Mouse (Mus musculus) liver, embryonic 13.5 days (tissue): ENCODE results near the gene Med13l. TPM values are rescaled to one million over a fixed set of nuclear protein-coding genes. Genes with fewer than 3 reads are reported as not detected.

Experiments
- ATAC-seq: fragments of 200-750 bp; cut with Nextera tagmentation; 2 replicates; pipeline ENCODE4 v1.8.0; 2017; ENCODE audit warnings: low read depth, mild to moderate bottlenecking, moderate number of reproducible peaks, moderate library complexity
- DNase-seq: peaks from one replicate; pipeline ENCODE4 v3.0.0; 2022
- H3K27ac ChIP-seq: fragments of 300-500 bp; sonication (generic); 2 replicates; pipeline ENCODE4 v1.5.1; 2015; ENCODE audit warnings: moderate library complexity, mild to moderate bottlenecking, inconsistent platforms
- H3K27me3 ChIP-seq: fragments of 300-500 bp; sonication (generic); 2 replicates; pipeline ENCODE4 v1.6.1; 2015; ENCODE audit warnings: mild to moderate bottlenecking, inconsistent platforms
- H3K36me3 ChIP-seq: fragments of 300-500 bp; sonication (generic); 2 replicates; pipeline ENCODE4 v1.6.1; 2015; ENCODE audit warnings: mild to moderate bottlenecking, inconsistent platforms
- H3K4me1 ChIP-seq: fragments of 300-500 bp; sonication (generic); replicated peaks from 2 replicates; pipeline ENCODE4 v1.6.1; 2015; ENCODE audit warnings: inconsistent platforms
- H3K4me2 ChIP-seq: fragments of 300-500 bp; sonication (generic); 2 replicates; pipeline ENCODE4 v1.6.1; 2015; ENCODE audit warnings: inconsistent platforms, mild to moderate bottlenecking, moderate library complexity
- H3K4me3 ChIP-seq: fragments of 300-500 bp; sonication (generic); replicated peaks from 2 replicates; pipeline ENCODE4 v1.5.1; 2015; ENCODE audit warnings: mild to moderate bottlenecking, inconsistent platforms
- H3K9ac ChIP-seq: fragments of 300-500 bp; sonication (generic); 2 replicates; pipeline ENCODE4 v1.6.1; 2015; ENCODE audit warnings: mild to moderate bottlenecking, inconsistent platforms
- H3K9me3 ChIP-seq: fragments of 300-500 bp; sonication (generic); replicated peaks from 2 replicates; pipeline ENCODE4 v1.6.1; 2016; ENCODE audit warnings: inconsistent platforms
- WGBS: fragments of 180-500 bp; shearing (Covaris S2); methylation state at CpG from one replicate; pipeline ENCODE4 v1.1.7; 2015; ENCODE audit not compliant: insufficient replicate concordance; 5-methylcytosine and 5-hydroxymethylcytosine counted together
- polyA plus RNA-seq: library from polyadenylated mRNA; unstranded; fragments of >200 nt; fragmentation: Nextera tagmentation; extraction: Ambion mirVana; gene quantifications from 2 replicates; pipeline ENCODE4 v1.2.1, GENCODE M21; 2015

The Med13l gene
- polyA plus RNA-seq, result 10.1 and 10.2 TPM in 2 replicates

DNA sequence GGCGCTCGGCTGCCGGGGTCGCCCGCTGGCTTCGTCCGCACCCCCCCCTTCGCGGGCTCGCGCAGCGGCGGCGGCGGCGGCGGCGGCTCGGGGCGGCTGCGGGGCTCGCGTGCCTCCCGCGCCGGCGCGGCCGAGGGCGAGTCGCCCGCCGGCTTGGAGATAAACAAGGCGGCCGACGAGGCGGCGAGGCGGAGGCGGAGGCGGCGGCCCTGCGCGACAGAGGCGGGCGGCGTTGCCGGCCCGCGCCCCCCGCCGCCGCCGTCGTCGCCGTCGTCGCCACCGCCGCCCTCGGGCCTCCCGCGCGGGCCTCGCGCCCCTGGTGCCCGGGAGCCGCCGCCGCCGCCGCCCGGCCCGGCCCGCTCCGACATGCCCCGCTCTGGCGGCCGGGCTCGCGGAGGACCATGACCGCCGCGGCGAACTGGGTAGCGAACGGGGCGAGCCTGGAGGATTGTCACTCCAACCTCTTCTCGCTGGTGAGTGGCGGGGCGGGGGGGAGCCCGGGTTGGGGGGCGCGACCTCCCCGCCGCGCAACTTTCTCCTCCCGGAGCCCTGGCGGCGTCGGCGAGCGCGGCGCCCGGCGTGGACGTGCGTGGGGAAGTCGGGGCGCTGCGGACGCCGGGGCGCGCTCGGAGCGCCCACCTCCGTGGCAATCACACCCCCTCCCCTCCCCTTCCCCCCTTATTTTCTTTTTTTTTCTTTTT, at the start of gene Med13l:
TSS of gene Med13l (plus strand) at position 295 of the 701 bp plus-strand sequence.
- H3K4me2 ChIP-seq, result peak within 1 kb of the TSS; percentile 97
- peak; percentile 59 for DNase-seq
- H3K4me1 ChIP-seq, result peaks cover 69% of the 10 kb centered on the region

DNA sequence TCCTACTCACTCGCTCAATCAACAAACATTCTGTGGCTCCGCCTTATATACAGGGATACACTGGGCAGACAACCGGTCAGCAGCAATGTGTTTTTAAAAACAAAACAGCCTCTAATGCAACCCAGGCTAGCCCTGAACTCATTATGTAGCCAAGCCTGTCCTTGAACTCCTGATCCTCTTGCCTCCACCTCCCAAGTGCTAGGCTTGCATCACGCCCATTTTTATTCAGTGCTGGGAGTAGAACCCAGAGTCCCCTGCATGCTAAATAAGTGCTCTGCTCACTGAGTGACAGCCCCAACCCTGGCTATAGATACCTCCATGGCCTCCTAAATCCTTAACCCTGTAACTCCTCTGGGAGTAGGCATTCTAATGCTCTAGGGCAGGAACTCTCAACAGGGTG, 49.5 kb upstream of the Med13l start:
- ATAC-seq, result no peak
- Histone ChIP-seq H3K9me3 (no peaks in the 10 kb centered on the region), H3K4me1 (peaks cover 57% of the 10 kb centered on the region), H3K36me3 (no peaks in the 10 kb centered on the region), H3K27ac (no peak overlapping the region), H3K4me3 (no peak overlapping the region), H3K9ac (no peak overlapping the region; the same call in 1 of the 2 replicates), H3K4me2 (no peak overlapping the region), H3K27me3 (peaks cover 44% of the 10 kb centered on the region)
- 77% methylated on average over 4 of the region's 4 CpGs for WGBS
- no peak for DNase-seq

More for the DNA sequence above, at the start of gene Med13l:
- H3K9me3 ChIP-seq, result 0 out of 2 replicates have a peak, but pooled peaks cover under 1% of the 10 kb centered on the region
- H3K4me3 ChIP-seq, result peak within 1 kb of the TSS; percentile 95
- H3K9ac ChIP-seq, result peak within 1 kb of the TSS; percentile 99
- 0 out of 2 replicates have a peak, but pooled peaks cover 6% of the 10 kb centered on the region for H3K36me3 ChIP-seq
- peak; percentile 72 for ATAC-seq
- 0% methylated on average over 35 of the region's 120 CpGs for WGBS
- H3K27ac ChIP-seq, result peak within 1 kb of the TSS; percentile 95
- peaks cover 7% of the 10 kb centered on the region for H3K27me3 ChIP-seq

DNA sequence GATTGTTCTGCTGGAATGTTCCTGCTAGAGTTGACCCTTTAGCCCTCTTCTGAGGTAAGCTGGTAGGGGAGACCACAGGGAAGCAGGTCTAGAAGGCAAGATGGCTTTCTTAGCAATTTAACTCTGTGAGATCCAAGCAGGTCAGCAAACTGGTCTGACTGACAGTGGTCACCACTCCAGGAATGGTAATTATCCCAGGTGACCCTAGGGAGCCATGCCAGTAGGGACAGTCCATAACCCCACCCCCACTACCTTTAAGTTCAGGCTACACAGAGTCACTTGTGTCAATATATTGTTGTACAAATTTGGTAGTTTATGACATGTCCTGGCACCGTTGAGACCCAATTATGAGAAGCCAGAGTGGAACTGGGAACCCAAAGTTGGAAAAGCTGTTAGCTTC, 47.5 kb upstream of the Med13l start:
- WGBS, result 67% methylated on average over 1 of the region's 1 CpGs
- DNase-seq, result no peak
- Histone ChIP-seq H3K4me2 (peak overlapping the region; percentile 72; the same call in 1 of the 2 replicates), H3K36me3 (no peaks in the 10 kb centered on the region), H3K27me3 (peaks cover 61% of the 10 kb centered on the region), H3K4me1 (peaks cover 60% of the 10 kb centered on the region), H3K9ac (0 out of 2 replicates have a peak overlapping the region, but pooled peaks have one; percentile 67), H3K27ac (no peak overlapping the region), H3K4me3 (0 out of 2 replicates have a peak overlapping the region, but pooled peaks have one; percentile 50), H3K9me3 (no peaks in the 10 kb centered on the region)
- ATAC-seq, result no peak

DNA sequence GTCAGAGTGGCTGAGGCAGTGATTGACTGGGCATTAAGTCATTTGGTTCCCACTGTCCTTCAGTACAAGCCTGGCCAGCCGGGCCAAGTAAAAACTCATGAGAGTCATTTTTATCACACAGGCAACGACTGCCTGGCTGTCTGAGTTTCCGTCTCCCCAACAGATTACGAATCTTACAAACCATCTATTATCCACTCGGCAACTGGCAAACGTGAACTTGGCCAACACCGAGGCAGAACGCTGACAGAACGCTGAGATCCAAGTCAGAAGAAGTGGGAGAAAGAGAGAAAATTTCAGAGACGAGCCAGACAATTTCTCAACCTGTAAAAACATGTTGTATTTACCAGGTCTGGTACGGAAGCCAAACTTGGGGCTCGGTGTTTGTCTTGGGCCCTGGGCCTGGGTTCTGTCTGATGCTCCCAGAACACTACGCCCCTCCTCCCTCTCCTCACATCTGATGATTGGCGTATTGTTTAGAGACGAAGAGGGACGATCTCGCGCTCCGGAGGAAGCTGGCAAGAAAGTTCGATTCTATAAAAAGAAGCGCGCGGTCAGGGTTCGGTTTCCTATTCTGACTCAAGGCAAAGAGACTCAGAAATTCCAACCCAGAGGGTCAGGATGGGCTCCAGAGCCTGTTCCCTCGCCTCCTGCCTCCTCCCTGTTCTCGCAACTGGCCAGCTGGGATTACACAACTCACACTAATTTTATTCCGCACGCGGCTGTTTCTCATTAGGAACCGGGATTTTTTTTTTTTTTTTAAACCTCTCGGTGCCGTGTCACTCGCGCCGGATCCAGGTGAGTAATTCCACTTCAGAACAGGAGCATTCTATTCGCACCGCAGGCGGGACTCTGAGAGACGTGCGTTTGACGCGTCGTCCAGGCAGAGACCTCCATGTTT, 46.6 kb upstream of the Med13l start:
- H3K27me3 ChIP-seq, result peaks cover 63% of the 10 kb centered on the region
- peak overlapping the region; percentile 67 for H3K9ac ChIP-seq
- H3K4me2 ChIP-seq, result peak overlapping the region; percentile 72
- WGBS, result 2% methylated on average over 43 of the region's 43 CpGs
- H3K4me1 ChIP-seq, result peaks cover 59% of the 10 kb centered on the region
- H3K36me3 ChIP-seq, result no peaks in the 10 kb centered on the region
- no peaks in the 10 kb centered on the region for H3K9me3 ChIP-seq
- H3K27ac ChIP-seq, result no peak overlapping the region
- DNase-seq (no peak), ATAC-seq (0 out of 2 replicates have a peak, but pooled peaks have one; percentile 22)
- H3K4me3 ChIP-seq, result peak overlapping the region; percentile 50

DNA sequence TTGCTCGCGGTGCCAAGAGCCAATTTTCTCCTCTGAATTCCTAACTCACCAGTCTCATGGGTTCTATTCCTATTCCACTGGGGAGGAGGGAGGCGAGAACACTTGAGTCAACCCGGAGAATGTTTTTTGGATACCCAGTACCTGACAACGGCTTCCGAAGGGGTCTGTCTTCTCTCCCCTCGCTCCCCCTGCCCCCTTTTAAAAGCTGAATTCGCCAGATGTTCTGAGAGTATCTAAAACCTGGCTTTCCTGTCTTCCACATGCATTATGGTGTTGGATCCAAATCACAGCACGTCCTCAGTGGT, 46.0 kb upstream of the Med13l start:
- peak overlapping the region; percentile 67 for H3K9ac ChIP-seq
- no peak overlapping the region for H3K27ac ChIP-seq

DNA sequence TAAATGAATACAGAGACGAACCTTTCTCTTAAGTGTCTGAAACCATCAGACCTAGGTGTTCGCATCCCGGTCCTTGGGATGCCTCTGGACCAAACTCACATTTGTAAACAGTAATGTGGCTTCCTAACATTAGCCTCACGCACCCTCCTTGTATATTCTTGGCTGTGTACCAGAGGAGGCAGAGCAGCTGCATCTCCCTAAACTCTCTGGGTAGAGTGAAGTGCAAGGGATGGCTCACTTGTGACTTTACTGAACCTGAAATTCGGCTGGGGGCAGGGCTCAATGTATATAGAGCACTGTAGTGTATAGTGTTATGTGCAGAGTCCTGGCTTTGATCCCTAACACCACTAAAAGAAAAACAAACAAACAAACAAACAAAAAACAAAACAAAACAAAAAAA, 45.6 kb upstream of the Med13l start:
- peaks cover 55% of the 10 kb centered on the region for H3K4me1 ChIP-seq
- H3K27ac ChIP-seq, result no peak overlapping the region
- peaks cover 69% of the 10 kb centered on the region for H3K27me3 ChIP-seq
- no peaks in the 10 kb centered on the region for H3K36me3 ChIP-seq
- DNase-seq (no peak), ATAC-seq (no peak)
- H3K4me2 ChIP-seq, result peak overlapping the region; percentile 72
- H3K4me3 ChIP-seq, result peak overlapping the region; percentile 50; the same call in 1 of the 2 replicates
- H3K9ac ChIP-seq, result no peak overlapping the region
- no peaks in the 10 kb centered on the region for H3K9me3 ChIP-seq
- WGBS, result 53% methylated on average over 5 of the region's 5 CpGs

More for the DNA sequence above, 46.0 kb upstream of the Med13l start:
- Histone ChIP-seq H3K4me2 (peak overlapping the region; percentile 72), H3K9me3 (no peaks in the 10 kb centered on the region), H3K36me3 (no peaks in the 10 kb centered on the region), H3K27me3 (peaks cover 66% of the 10 kb centered on the region), H3K4me1 (peaks cover 59% of the 10 kb centered on the region), H3K4me3 (peak overlapping the region; percentile 50)
- ATAC-seq (no peak), DNase-seq (no peak)
- 26% methylated on average over 9 of the region's 9 CpGs for WGBS

DNA sequence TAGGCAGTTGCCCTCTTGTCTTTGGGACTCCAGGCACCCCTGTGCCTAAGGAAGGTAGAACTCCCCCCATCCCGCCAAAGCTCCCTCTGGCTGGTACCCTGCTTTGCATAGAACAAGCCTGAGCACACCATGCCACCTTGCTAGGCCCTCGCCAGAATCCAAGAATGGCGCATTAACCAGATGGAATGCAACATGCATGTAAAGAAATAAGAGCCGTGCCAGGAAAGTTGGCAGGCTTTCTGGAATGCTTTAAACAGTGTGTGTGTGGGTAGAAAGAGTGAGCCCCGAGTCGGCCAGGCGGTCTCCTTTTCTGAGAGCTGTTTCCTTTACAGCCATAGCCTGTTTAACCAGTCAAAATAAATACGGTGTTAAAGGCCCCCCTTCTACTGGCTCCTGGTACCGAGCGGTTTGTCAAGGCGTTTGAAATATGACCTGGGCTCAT, 45.2 kb upstream of the Med13l start:
- WGBS, result 54% methylated on average over 11 of the region's 11 CpGs

DNA sequence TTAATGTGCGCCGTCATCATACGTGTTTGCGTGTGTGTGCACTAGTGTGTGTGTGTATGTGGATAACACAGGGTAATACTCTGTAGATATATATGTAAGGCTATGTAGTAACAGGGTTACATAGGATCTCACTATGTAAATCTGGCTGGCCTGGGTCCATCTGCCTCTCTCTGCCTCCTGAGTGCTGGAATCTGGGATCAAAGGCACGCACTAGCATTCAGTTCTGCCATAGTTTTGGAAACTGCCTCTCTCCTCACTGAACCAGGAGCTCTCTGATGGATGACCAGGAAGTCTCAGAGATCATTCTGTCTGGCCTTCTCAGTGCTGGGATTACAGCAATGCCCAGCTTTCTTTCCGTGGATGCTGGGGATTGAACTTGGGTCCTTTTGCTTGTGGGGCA, 44.4 kb upstream of the Med13l start:
- Histone ChIP-seq H3K36me3 (no peaks in the 10 kb centered on the region), H3K9me3 (no peaks in the 10 kb centered on the region), H3K4me2 (no peak overlapping the region), H3K4me3 (no peak overlapping the region), H3K27me3 (peaks cover 76% of the 10 kb centered on the region), H3K27ac (no peak overlapping the region), H3K4me1 (peaks cover 51% of the 10 kb centered on the region), H3K9ac (no peak overlapping the region)
- DNase-seq (no peak), ATAC-seq (no peak)
- 83% methylated on average over 6 of the region's 6 CpGs for WGBS

More for the DNA sequence above, 45.2 kb upstream of the Med13l start:
- no peaks in the 10 kb centered on the region for H3K36me3 ChIP-seq
- peaks cover 52% of the 10 kb centered on the region for H3K4me1 ChIP-seq
- H3K4me3 ChIP-seq, result no peak overlapping the region
- no peak overlapping the region for H3K4me2 ChIP-seq
- DNase-seq (no peak), ATAC-seq (no peak)
- H3K27me3 ChIP-seq, result peaks cover 69% of the 10 kb centered on the region
- no peaks in the 10 kb centered on the region for H3K9me3 ChIP-seq
- no peak overlapping the region for H3K27ac ChIP-seq
- no peak overlapping the region for H3K9ac ChIP-seq

DNA sequence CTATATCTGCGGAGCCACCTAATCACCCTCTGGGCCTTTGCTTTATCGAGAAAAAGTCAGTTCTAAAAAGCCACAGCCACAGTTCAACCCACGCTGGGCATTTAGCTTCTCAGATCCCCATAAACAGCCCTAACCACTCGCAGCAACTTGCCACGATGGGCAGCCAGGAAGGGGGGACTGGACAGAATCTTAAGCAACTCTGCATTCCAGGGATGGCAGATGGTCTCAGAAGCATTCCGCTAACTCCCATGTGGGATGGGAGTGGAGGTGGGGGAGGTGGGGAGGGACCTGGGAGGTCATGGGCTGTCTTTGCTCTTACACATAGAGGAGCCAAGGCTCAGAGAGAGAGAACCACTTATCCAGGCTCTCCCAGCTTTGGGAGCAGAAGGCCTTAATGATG, 44.0 kb upstream of the Med13l start:
- Histone ChIP-seq H3K27ac (no peak overlapping the region), H3K9ac (no peak overlapping the region), H3K36me3 (no peaks in the 10 kb centered on the region), H3K9me3 (no peaks in the 10 kb centered on the region), H3K27me3 (peaks cover 80% of the 10 kb centered on the region), H3K4me2 (no peak overlapping the region), H3K4me3 (no peak overlapping the region), H3K4me1 (peaks cover 47% of the 10 kb centered on the region)
- 53% methylated on average over 6 of the region's 6 CpGs for WGBS
- no peak for ATAC-seq
- no peak for DNase-seq

DNA sequence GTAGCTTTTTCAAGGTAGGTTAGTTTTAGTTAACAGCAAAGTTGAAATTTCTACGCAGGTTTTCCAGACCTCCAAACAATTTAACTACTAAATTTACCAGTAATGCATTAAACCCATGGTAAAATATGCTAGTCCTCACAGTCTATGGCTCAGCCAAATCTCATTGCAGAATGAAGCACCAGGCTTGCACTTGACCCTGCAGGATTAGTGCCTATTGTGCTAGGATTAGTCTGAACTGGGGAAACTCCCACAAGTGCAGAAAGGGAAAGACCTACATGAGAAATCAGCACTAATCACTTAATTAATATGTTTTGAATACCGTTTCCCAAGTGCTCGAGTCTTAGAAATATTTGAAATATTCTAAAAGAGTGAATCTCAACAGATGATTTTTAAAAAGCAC, 40.0 kb upstream of the Med13l start:
- Histone ChIP-seq H3K27ac (no peak overlapping the region), H3K4me2 (no peak overlapping the region), H3K9me3 (no peaks in the 10 kb centered on the region), H3K4me3 (no peak overlapping the region), H3K4me1 (peaks cover 14% of the 10 kb centered on the region; the same call in 1 of the 2 replicates), H3K9ac (no peak overlapping the region), H3K27me3 (peaks cover 79% of the 10 kb centered on the region), H3K36me3 (no peaks in the 10 kb centered on the region)
- 67% methylated on average over 3 of the region's 3 CpGs for WGBS
- DNase-seq (no peak), ATAC-seq (no peak)

DNA sequence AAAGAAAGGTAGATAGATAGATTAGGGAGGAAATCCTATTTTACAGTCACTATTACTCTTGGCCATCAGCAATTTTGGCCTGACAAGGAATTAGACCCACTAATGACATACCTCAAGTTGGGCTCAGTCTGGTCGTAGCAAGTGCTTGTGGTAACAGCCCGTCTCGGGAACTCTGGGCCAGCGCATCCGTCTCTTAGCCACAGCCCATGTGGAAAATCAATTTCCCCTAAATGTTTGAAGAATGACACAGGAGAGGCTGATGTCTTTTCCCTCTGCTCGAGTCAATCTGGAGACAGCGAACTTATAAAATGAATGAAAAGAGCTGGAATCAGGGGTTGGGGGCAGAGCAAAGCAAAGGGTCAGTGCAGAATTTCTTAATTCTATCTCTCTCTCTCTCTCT, 36.1 kb upstream of the Med13l start:
- no peaks in the 10 kb centered on the region for H3K9me3 ChIP-seq

More for the DNA sequence above, 36.1 kb upstream of the Med13l start:
- peaks cover 70% of the 10 kb centered on the region for H3K27me3 ChIP-seq
- no peak overlapping the region for H3K4me3 ChIP-seq
- no peak overlapping the region for H3K9ac ChIP-seq
- ATAC-seq (no peak), DNase-seq (no peak)
- no peak overlapping the region for H3K27ac ChIP-seq
- WGBS, result 70% methylated on average over 7 of the region's 7 CpGs
- H3K4me1 ChIP-seq, result no peaks in the 10 kb centered on the region
- no peak overlapping the region for H3K4me2 ChIP-seq
- H3K36me3 ChIP-seq, result no peaks in the 10 kb centered on the region
